Mouse (Mus musculus): ENCODE data around the gene Micu2. TPM values are rescaled to one million over a fixed set of nuclear protein-coding genes. Genes with fewer than 3 reads are reported as not detected.

Micu2 gene
- polyA plus RNA-seq, 1 experiment from 2014 or later: 103 TPM

- Histone ChIP-seq H3K4me2 (no peak overlapping the region), H3K4me3 (no peak overlapping the region), H3K4me1 (replicated peaks) (peaks cover 13% of the 10 kb centered on the region), H3K27me3 (replicated peaks) (no peaks in the 10 kb centered on the region), H3K27ac (ENCODE audit: poor library complexity, severe bottlenecking) (no peak overlapping the region), H3K9ac (no peak overlapping the region), H3K36me3 (peaks cover 37% of the 10 kb centered on the region), H3K9me3 (replicated peaks) (peaks cover 7% of the 10 kb centered on the region; the same call in 1 of the 2 replicates)
- 89% methylated on average over 2 of the region's 2 CpGs for WGBS
- ATAC-seq (ENCODE audit: insufficient number of reproducible peaks, low FRiP score): no peak
These were observed 9.9 kb downstream of the Micu2 start for GRCm38 (mm10) chr14:57989162-57989561.

- Histone ChIP-seq H3K4me3 (no peak overlapping the region), H3K36me3 (peaks cover 22% of the 10 kb centered on the region), H3K27me3 (replicated peaks) (no peaks in the 10 kb centered on the region), H3K27ac (ENCODE audit: poor library complexity, severe bottlenecking) (no peak overlapping the region), H3K4me2 (no peak overlapping the region), H3K9me3 (replicated peaks) (0 out of 2 replicates have a peak, but pooled peaks cover 3% of the 10 kb centered on the region), H3K4me1 (replicated peaks) (peaks cover 16% of the 10 kb centered on the region), H3K9ac (no peak overlapping the region)
- 67% methylated on average over 2 of the region's 2 CpGs for WGBS
- no peak for ATAC-seq (ENCODE audit: insufficient number of reproducible peaks, low FRiP score)
These were observed 13.3 kb downstream of the Micu2 start for GRCm38 (mm10) chr14:57985780-57986179.

GRCm38 (mm10) chr14:57982450-57982849 is 16.6 kb downstream of the Micu2 start:
- Histone ChIP-seq H3K9ac (no peak overlapping the region), H3K27ac (ENCODE audit: poor library complexity, severe bottlenecking) (no peak overlapping the region), H3K9me3 (replicated peaks) (no peaks in the 10 kb centered on the region), H3K4me2 (no peak overlapping the region), H3K36me3 (peaks cover 5% of the 10 kb centered on the region; the same call in 1 of the 2 replicates), H3K4me3 (no peak overlapping the region), H3K4me1 (replicated peaks) (peaks cover 36% of the 10 kb centered on the region), H3K27me3 (replicated peaks) (no peaks in the 10 kb centered on the region)
- WGBS: 45% methylated on average over 7 of the region's 7 CpGs
- no peak for ATAC-seq (ENCODE audit: insufficient number of reproducible peaks, low FRiP score)

- ATAC-seq (ENCODE audit: insufficient number of reproducible peaks, low FRiP score): no peak
- H3K9ac ChIP-seq: no peak overlapping the region
- WGBS: 46% methylated on average over 14 of the region's 14 CpGs
- H3K4me3 ChIP-seq: no peak overlapping the region
- no peaks in the 10 kb centered on the region for H3K36me3 ChIP-seq
- H3K4me1 ChIP-seq (replicated peaks): peaks cover 37% of the 10 kb centered on the region
- H3K9me3 ChIP-seq (replicated peaks): no peaks in the 10 kb centered on the region
- H3K4me2 ChIP-seq: peak overlapping the region; percentile 41
- no peaks in the 10 kb centered on the region for H3K27me3 ChIP-seq (replicated peaks)
- H3K27ac ChIP-seq (ENCODE audit: poor library complexity, severe bottlenecking): no peak overlapping the region
These were observed 17.2 kb downstream of the Micu2 start for GRCm38 (mm10) chr14:57981720-57982418.

GRCm38 (mm10) chr14:57980776-57981175 is 18.3 kb downstream of the Micu2 start:
- WGBS: 58% methylated on average over 8 of the region's 8 CpGs
- H3K36me3 ChIP-seq: no peaks in the 10 kb centered on the region

GRCm38 (mm10) chr14:57980179-57980578 is 18.9 kb downstream of the Micu2 start:
- Histone ChIP-seq H3K4me1 (replicated peaks) (peaks cover 50% of the 10 kb centered on the region), H3K4me3 (no peak overlapping the region), H3K27me3 (replicated peaks) (no peaks in the 10 kb centered on the region), H3K4me2 (0 out of 2 replicates have a peak overlapping the region, but pooled peaks have one; percentile 10), H3K27ac (ENCODE audit: poor library complexity, severe bottlenecking) (peak overlapping the region; percentile 15), H3K36me3 (no peaks in the 10 kb centered on the region), H3K9ac (no peak overlapping the region), H3K9me3 (replicated peaks) (no peaks in the 10 kb centered on the region)
- no peak for ATAC-seq (ENCODE audit: insufficient number of reproducible peaks, low FRiP score)
- WGBS: 15% methylated on average over 3 of the region's 3 CpGs

More at GRCm38 (mm10) chr14:57980776-57981175, 18.3 kb downstream of the Micu2 start:
- Histone ChIP-seq H3K4me1 (replicated peaks) (peaks cover 45% of the 10 kb centered on the region), H3K27me3 (replicated peaks) (no peaks in the 10 kb centered on the region), H3K9me3 (replicated peaks) (no peaks in the 10 kb centered on the region), H3K4me2 (no peak overlapping the region), H3K27ac (ENCODE audit: poor library complexity, severe bottlenecking) (no peak overlapping the region), H3K9ac (no peak overlapping the region), H3K4me3 (no peak overlapping the region)
- ATAC-seq (ENCODE audit: insufficient number of reproducible peaks, low FRiP score): no peak

- H3K9me3 ChIP-seq (replicated peaks): no peaks in the 10 kb centered on the region
- H3K9ac ChIP-seq: no peak overlapping the region
- WGBS: 52% methylated on average over 5 of the region's 5 CpGs
- no peak overlapping the region for H3K4me3 ChIP-seq
- no peaks in the 10 kb centered on the region for H3K36me3 ChIP-seq
- H3K27me3 ChIP-seq (replicated peaks): no peaks in the 10 kb centered on the region
- no peak overlapping the region for H3K27ac ChIP-seq (ENCODE audit: poor library complexity, severe bottlenecking)
- ATAC-seq (ENCODE audit: insufficient number of reproducible peaks, low FRiP score): no peak
- no peak overlapping the region for H3K4me2 ChIP-seq
- H3K4me1 ChIP-seq (replicated peaks): peaks cover 50% of the 10 kb centered on the region
These were observed 20.9 kb downstream of the Micu2 start for GRCm38 (mm10) chr14:57978144-57978543.

- Histone ChIP-seq H3K4me1 (replicated peaks) (peaks cover 39% of the 10 kb centered on the region), H3K9ac (no peak overlapping the region), H3K9me3 (replicated peaks) (no peaks in the 10 kb centered on the region), H3K27ac (ENCODE audit: poor library complexity, severe bottlenecking) (no peak overlapping the region), H3K4me3 (no peak overlapping the region), H3K4me2 (no peak overlapping the region), H3K36me3 (no peaks in the 10 kb centered on the region), H3K27me3 (replicated peaks) (no peaks in the 10 kb centered on the region)
- WGBS: 48% methylated on average over 6 of the region's 6 CpGs
- no peak for ATAC-seq (ENCODE audit: insufficient number of reproducible peaks, low FRiP score)
These were observed 23.4 kb downstream of the Micu2 start for GRCm38 (mm10) chr14:57975656-57976055.

GRCm38 (mm10) chr14:57971986-57972525 is 27.0 kb downstream of the Micu2 start:
- Histone ChIP-seq H3K36me3 (peaks cover 13% of the 10 kb centered on the region), H3K4me2 (no peak overlapping the region), H3K9me3 (replicated peaks) (no peaks in the 10 kb centered on the region), H3K4me3 (no peak overlapping the region), H3K9ac (no peak overlapping the region), H3K4me1 (replicated peaks) (peaks cover 20% of the 10 kb centered on the region), H3K27me3 (replicated peaks) (no peaks in the 10 kb centered on the region), H3K27ac (ENCODE audit: poor library complexity, severe bottlenecking) (no peak overlapping the region)
- no peak; the same call in 1 of the 2 replicates for ATAC-seq (ENCODE audit: insufficient number of reproducible peaks, low FRiP score)
- 62% methylated on average over 12 of the region's 12 CpGs for WGBS

GRCm38 (mm10) chr14:57968873-57969272 is 30.2 kb downstream of the Micu2 start:
- no peak for ATAC-seq (ENCODE audit: insufficient number of reproducible peaks, low FRiP score)
- Histone ChIP-seq H3K4me2 (no peak overlapping the region), H3K4me1 (replicated peaks) (peaks cover 6% of the 10 kb centered on the region), H3K4me3 (no peak overlapping the region), H3K9me3 (replicated peaks) (no peaks in the 10 kb centered on the region), H3K36me3 (peaks cover 13% of the 10 kb centered on the region), H3K9ac (no peak overlapping the region), H3K27me3 (replicated peaks) (no peaks in the 10 kb centered on the region), H3K27ac (ENCODE audit: poor library complexity, severe bottlenecking) (no peak overlapping the region)
- 74% methylated on average over 6 of the region's 6 CpGs for WGBS

GRCm38 (mm10) chr14:57967080-57967797 is 31.8 kb downstream of the Micu2 start:
- no peaks in the 10 kb centered on the region for H3K9me3 ChIP-seq (replicated peaks)
- H3K4me1 ChIP-seq (replicated peaks): peaks cover 9% of the 10 kb centered on the region
- no peak overlapping the region for H3K9ac ChIP-seq
- no peak overlapping the region for H3K4me3 ChIP-seq
- peaks cover 13% of the 10 kb centered on the region for H3K36me3 ChIP-seq
- 70% methylated on average over 4 of the region's 4 CpGs for WGBS
- H3K27me3 ChIP-seq (replicated peaks): no peaks in the 10 kb centered on the region
- no peak overlapping the region for H3K4me2 ChIP-seq
- ATAC-seq (ENCODE audit: insufficient number of reproducible peaks, low FRiP score): no peak
- no peak overlapping the region for H3K27ac ChIP-seq (ENCODE audit: poor library complexity, severe bottlenecking)

All from heart, embryonic 12.5 days (tissue).